Mouse (Mus musculus) c-Kit-positive CD71-positive TER-119-positive erythroid progenitor cells, embryonic 14.5 days (primary cell): ENCODE data around the gene CN725425.

Experiments used
- DNase-seq: peaks from one replicate; pipeline ENCODE4 v3.0.0-alpha.2; 2013; ENCODE audit warnings: low spot score

Gene CN725425

GRCm38 (mm10) chr15:91237294-91237693 is 38.0 kb downstream of the CN725425 start:
- no peak for DNase-seq

- no peak for DNase-seq
Observed at GRCm38 (mm10) chr15:91240683-91241335, 41.5 kb downstream of the CN725425 start.

GRCm38 (mm10) chr15:91250815-91251214 is 51.5 kb downstream of the CN725425 start:
- no peak for DNase-seq

- peak; percentile 71 for DNase-seq
Observed at GRCm38 (mm10) chr15:91251544-91252408, 52.5 kb downstream of the CN725425 start.

GRCm38 (mm10) chr15:91252956-91253355 is 53.7 kb downstream of the CN725425 start:
- DNase-seq, result peak; percentile 46

- DNase-seq, result no peak
Observed at GRCm38 (mm10) chr15:91255308-91255707, 56.0 kb downstream of the CN725425 start.

- DNase-seq, result no peak
Observed at GRCm38 (mm10) chr15:91257140-91257539, 57.8 kb downstream of the CN725425 start.

GRCm38 (mm10) chr15:91260578-91260977 is 61.3 kb downstream of the CN725425 start:
- peak; percentile 62 for DNase-seq

GRCm38 (mm10) chr15:91263926-91264325 is 64.6 kb downstream of the CN725425 start:
- no peak for DNase-seq

GRCm38 (mm10) chr15:91268532-91268931 is 69.2 kb downstream of the CN725425 start:
- DNase-seq, result no peak

- DNase-seq, result no peak
Observed at GRCm38 (mm10) chr15:91275961-91276360, 76.7 kb downstream of the CN725425 start.

- DNase-seq, result no peak
Observed at GRCm38 (mm10) chr15:91279571-91279970, 80.3 kb downstream of the CN725425 start.

- no peak for DNase-seq
Observed at GRCm38 (mm10) chr15:91281521-91281920, 82.2 kb downstream of the CN725425 start.

GRCm38 (mm10) chr15:91282822-91283221 is 83.5 kb downstream of the CN725425 start:
- no peak for DNase-seq

- no peak for DNase-seq
Observed at GRCm38 (mm10) chr15:91283418-91283817, 84.1 kb downstream of the CN725425 start.

GRCm38 (mm10) chr15:91299319-91299835 is 100.1 kb downstream of the CN725425 start:
- DNase-seq, result no peak

- peak; percentile 52 for DNase-seq
Observed at GRCm38 (mm10) chr15:91301366-91301765, 102.1 kb downstream of the CN725425 start.

- peak; percentile 53 for DNase-seq
Observed at GRCm38 (mm10) chr15:91304296-91304852, 105.1 kb downstream of the CN725425 start.
